Mouse (Mus musculus): ENCODE data around the gene Klrg1.

The Klrg1 gene

GRCm38 (mm10) chr6:122293796-122294195 is 11.1 kb upstream of the Klrg1 start:
- no peak for ATAC-seq (ENCODE audit: insufficient number of reproducible peaks, low FRiP score, low TSS enrichment)

GRCm38 (mm10) chr6:122293121-122293520 is 10.4 kb upstream of the Klrg1 start:
- ATAC-seq (ENCODE audit: insufficient number of reproducible peaks, low FRiP score, low TSS enrichment) = no peak

GRCm38 (mm10) chr6:122292184-122292583 is 9.5 kb upstream of the Klrg1 start:
- ATAC-seq (ENCODE audit: insufficient number of reproducible peaks, low FRiP score, low TSS enrichment) = no peak

- ATAC-seq (ENCODE audit: insufficient number of reproducible peaks, low FRiP score, low TSS enrichment) = no peak
These were observed 9.1 kb upstream of the Klrg1 start for GRCm38 (mm10) chr6:122291735-122292134.

- ATAC-seq (ENCODE audit: insufficient number of reproducible peaks, low FRiP score, low TSS enrichment) = no peak
These were observed 8.6 kb upstream of the Klrg1 start for GRCm38 (mm10) chr6:122291264-122291663.

GRCm38 (mm10) chr6:122290253-122290652 is 7.6 kb upstream of the Klrg1 start:
- ATAC-seq (ENCODE audit: insufficient number of reproducible peaks, low FRiP score, low TSS enrichment) = no peak

- ATAC-seq (ENCODE audit: insufficient number of reproducible peaks, low FRiP score, low TSS enrichment) = no peak
These were observed 6.6 kb upstream of the Klrg1 start for GRCm38 (mm10) chr6:122289313-122289712.

- ATAC-seq (ENCODE audit: insufficient number of reproducible peaks, low FRiP score, low TSS enrichment) = 0 out of 2 replicates have a peak, but pooled peaks have one; percentile 40
These were observed 5.6 kb upstream of the Klrg1 start for GRCm38 (mm10) chr6:122288263-122288662.

- no peak for ATAC-seq (ENCODE audit: insufficient number of reproducible peaks, low FRiP score, low TSS enrichment)
These were observed 2.1 kb upstream of the Klrg1 start for GRCm38 (mm10) chr6:122284823-122285222.

GRCm38 (mm10) chr6:122284304-122284703 is 1.6 kb upstream of the Klrg1 start:
- ATAC-seq (ENCODE audit: insufficient number of reproducible peaks, low FRiP score, low TSS enrichment) = no peak

GRCm38 (mm10) chr6:122283429-122283828 is 747 bp upstream of the Klrg1 start:
- ATAC-seq (ENCODE audit: insufficient number of reproducible peaks, low FRiP score, low TSS enrichment) = no peak

GRCm38 (mm10) chr6:122276565-122276964 is 6.1 kb downstream of the Klrg1 start:
- ATAC-seq (ENCODE audit: insufficient number of reproducible peaks, low FRiP score, low TSS enrichment) = no peak

GRCm38 (mm10) chr6:122274546-122274945 is 8.1 kb downstream of the Klrg1 start:
- ATAC-seq (ENCODE audit: insufficient number of reproducible peaks, low FRiP score, low TSS enrichment) = no peak

GRCm38 (mm10) chr6:122270152-122270551 is 12.5 kb downstream of the Klrg1 start:
- ATAC-seq (ENCODE audit: insufficient number of reproducible peaks, low FRiP score, low TSS enrichment) = no peak

GRCm38 (mm10) chr6:122269170-122269569 is 13.5 kb downstream of the Klrg1 start:
- no peak for ATAC-seq (ENCODE audit: insufficient number of reproducible peaks, low FRiP score, low TSS enrichment)

GRCm38 (mm10) chr6:122268561-122268960 is 14.1 kb downstream of the Klrg1 start:
- ATAC-seq (ENCODE audit: insufficient number of reproducible peaks, low FRiP score, low TSS enrichment) = peak; percentile 98

GRCm38 (mm10) chr6:122262543-122262942 is 20.1 kb downstream of the Klrg1 start:
- ATAC-seq (ENCODE audit: insufficient number of reproducible peaks, low FRiP score, low TSS enrichment) = no peak

- no peak for ATAC-seq (ENCODE audit: insufficient number of reproducible peaks, low FRiP score, low TSS enrichment)
These were observed 30.5 kb downstream of the Klrg1 start for GRCm38 (mm10) chr6:122252146-122252545.

- no peak for ATAC-seq (ENCODE audit: insufficient number of reproducible peaks, low FRiP score, low TSS enrichment)
These were observed 32.6 kb downstream of the Klrg1 start for GRCm38 (mm10) chr6:122250033-122250432.
